Mouse (Mus musculus) retina, postnatal 7 days (tissue): ENCODE measurements at regions not wholly inside any gene's neighbourhood (a gene's known extent, or its start where the extent isn't known, plus 50 kb on each side); places are given as distances from the start of the nearest gene placed in this dataset.

Experiments
- DNase-seq: peaks from one replicate; pipeline ENCODE4 v3.0.0-alpha.2; 2012; ENCODE audit warnings: low read depth, low spot score

- DNase-seq: no peak
Measured at GRCm38 (mm10) chr6:148600934-148601333, 156.7 kb upstream of the Tmtc1 start.

- no peak for DNase-seq
Measured at GRCm38 (mm10) chr6:148599473-148599872, 155.3 kb upstream of the Tmtc1 start.

DNA sequence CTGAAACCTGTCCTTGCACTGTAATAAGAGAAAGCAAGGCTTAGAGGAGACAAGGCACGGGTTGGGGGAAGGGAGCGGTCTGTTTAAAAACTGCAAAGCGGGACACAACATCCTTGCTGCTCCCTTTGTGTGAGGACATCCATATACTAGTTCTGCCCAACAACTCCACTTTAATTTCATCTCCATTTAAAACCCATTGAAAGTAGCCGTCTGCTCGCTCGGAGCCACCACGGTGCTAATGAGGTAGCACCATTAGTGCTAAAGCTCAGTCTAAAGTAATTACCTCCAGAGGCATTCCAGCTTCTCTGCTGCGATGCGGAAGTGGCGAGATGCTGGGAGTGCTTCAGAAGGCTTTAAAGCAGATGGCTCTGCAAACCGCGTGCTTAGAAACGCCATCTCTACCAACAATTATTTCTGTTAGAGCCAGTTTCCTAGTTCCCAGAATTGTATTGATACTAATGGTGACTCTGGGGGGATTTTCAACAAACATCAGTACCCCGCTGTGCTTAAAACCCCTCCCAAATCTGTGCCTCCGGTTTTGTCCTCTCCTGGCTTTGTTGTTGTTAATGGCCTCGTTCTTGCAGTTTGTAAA is 154.7 kb upstream of the Tmtc1 start:
- DNase-seq: peak; percentile 9

GRCm38 (mm10) chr6:148595009-148595770 is 151.0 kb upstream of the Tmtc1 start:
- DNase-seq: no peak

DNA sequence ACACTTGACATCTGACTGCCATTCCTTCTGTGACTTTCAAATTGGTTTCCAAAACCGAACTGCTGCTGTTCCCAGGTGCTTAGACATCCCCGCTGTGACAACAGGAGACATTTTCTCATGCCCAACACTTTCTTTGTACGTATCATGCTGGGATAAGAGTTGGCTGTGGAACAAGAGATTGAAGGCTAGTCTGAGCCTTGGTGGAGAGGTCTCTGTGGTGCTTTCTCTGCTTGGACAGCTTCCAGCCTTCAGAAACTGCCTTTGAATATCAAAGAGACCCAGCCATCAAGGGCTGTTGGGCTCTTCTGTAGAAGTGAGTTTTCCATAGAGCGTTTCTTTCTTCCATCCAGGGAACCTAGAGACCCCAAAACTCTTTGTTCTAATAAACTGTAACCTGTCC is 144.8 kb upstream of the Tmtc1 start:
- DNase-seq: no peak

- DNase-seq: no peak
Measured at GRCm38 (mm10) chr6:148586439-148587321, 142.5 kb upstream of the Tmtc1 start.

- no peak for DNase-seq
Measured at GRCm38 (mm10) chr6:148584126-148584525, 139.9 kb upstream of the Tmtc1 start.

DNA sequence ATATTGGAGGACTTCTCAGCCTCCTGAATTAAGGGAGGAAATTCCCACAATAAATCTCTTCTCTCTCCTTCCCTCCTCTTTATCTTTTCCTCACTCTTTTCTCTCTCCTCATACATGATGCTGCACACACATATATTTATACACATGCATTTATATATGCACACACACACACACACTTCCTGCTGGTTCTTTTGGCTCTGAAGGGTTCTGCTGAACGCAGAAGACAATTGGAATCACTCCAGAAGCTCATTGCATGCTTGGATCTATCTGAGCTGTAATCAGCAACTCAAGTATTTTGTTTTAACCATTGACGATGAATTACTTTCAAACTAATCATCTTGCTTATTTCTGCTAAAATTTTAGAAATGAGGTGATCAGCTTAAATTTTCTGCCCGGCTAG is 134.1 kb upstream of the Tmtc1 start:
- no peak for DNase-seq

GRCm38 (mm10) chr6:148577663-148578062 is 133.5 kb upstream of the Tmtc1 start:
- no peak for DNase-seq

- DNase-seq: no peak
Measured at GRCm38 (mm10) chr6:148574742-148575453, 130.7 kb upstream of the Tmtc1 start.

- DNase-seq: no peak
Measured at GRCm38 (mm10) chr6:148572201-148572600, 128.0 kb upstream of the Tmtc1 start.

GRCm38 (mm10) chr6:148571651-148572050 is 127.5 kb upstream of the Tmtc1 start:
- DNase-seq: no peak

GRCm38 (mm10) chr6:148564146-148564545 is 120.0 kb upstream of the Tmtc1 start:
- DNase-seq: no peak

DNA sequence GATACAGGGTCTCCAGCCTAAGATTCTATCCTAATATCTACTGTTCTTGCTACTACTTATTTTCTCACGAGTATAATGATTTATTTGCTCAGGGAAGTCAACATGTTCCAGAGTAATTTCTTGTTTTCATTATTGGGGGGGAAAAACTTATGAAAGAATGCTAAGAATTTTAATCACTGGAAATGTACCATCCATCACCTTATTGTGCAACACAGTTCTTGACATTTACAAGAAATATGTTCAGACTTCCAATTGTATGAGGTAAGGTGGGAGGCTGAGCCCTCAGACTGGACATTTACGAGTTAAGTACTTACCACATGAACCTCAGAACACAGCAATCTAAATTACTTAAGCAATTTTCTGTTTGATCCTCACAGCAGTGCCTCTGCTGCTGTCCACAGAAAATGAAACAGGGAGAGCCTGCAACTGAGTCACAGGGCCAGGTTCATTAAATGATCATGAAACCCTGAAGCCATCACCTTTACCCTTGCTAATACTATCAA is 118.1 kb upstream of the Tmtc1 start:
- DNase-seq: no peak

DNA sequence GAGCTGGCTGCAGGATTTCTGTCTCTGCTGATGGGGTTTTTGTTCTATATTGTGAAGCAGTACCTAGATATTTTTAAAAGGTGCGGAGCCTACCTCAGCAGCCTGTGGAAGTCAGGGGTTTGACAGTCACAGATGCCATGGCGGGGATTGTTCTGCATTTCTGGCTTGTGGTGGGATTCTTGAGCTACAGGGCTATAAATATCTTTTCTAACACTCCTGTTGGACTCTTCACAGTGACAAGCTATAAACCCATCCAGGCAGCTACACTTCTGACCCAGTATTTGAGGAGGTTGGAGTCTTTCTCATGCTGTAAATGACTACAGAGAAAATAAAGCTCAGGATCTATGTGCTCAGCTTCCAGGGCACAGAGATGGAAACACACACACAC is 112.3 kb upstream of the Tmtc1 start:
- no peak for DNase-seq

- no peak for DNase-seq
Measured at GRCm38 (mm10) chr6:148555651-148556483, 111.7 kb upstream of the Tmtc1 start.

DNA sequence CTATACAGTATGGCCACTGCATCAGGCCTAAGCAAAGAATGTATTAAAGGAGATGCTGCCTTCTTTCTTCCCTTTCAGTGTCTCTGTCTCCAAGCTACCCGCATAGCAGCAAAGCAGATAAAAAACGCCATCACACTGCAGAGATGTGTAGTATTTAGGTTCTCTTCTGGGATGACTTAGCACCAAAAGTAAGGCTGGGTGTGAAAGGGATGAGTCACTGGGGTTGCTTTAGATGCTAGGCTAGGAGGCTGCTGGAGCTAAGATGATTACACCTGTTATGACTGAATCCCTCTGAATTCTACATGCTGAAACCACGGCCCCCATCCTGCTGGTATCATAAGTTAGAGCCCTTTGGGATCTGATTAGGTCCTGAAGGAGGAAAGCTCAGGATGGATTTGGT is 110.3 kb upstream of the Tmtc1 start:
- DNase-seq: no peak

- DNase-seq: no peak
Measured at GRCm38 (mm10) chr6:148553616-148554015, 109.4 kb upstream of the Tmtc1 start.

DNA sequence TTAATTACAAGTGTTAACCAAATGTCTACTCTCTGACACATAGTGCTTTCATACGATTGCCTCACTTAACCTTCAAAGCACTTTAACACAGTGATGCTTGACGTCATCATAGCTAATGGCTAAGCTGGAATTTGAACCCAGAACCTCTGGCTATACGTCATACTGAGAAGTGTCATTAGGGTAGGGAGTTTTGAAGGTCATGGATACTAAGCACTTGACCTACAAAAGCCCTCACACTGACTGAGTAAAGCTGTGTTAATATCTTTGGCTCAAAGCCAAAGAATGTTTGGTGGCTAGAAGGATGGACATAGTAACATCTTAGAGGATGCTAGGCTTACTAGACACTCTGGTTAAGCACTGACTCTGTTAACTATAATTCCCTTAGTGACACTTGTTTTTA is 106.9 kb upstream of the Tmtc1 start:
- no peak for DNase-seq

DNA sequence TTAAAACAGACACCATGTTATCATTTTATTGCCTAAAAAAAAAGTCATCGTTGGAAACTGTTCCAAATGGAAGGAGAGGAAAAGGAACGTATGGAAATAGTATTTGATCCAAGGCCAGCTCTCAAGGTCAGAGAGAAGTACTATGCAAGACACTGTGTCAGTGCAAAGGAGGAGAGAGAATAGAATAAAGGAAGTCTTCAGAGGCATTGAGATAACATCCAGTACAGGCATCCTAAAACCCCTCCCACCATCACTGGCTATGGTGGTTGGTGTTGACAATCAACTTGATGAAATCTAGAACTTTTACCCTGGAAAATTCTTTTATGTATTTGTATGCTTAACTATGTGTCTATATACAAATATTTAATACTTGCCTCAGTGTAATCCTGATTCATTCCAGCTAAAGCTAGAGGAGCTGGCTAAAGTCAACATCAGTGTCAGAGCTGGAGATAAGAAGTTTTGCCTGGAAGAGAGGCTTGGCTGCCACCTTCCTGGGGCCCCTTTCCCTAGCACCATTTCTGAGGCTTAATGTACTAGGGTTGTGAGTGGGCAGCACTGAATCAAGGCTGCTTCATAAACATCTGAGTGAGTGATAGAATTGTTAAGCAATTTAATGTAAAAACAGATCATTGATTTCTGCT is 104.1 kb upstream of the Tmtc1 start:
- DNase-seq: no peak
